Mouse (Mus musculus) left cerebral cortex, postnatal 14 days (tissue): ENCODE measurements around the gene Tfap2c. TPM values are rescaled to one million over a fixed set of nuclear protein-coding genes. Genes with fewer than 3 reads are reported as not detected.

ENCODE experiments used
- DNase-seq, 2 experiments: peaks; one replicate each; pipeline ENCODE4 v3.0.0; 2021 to 2022; ENCODE audit warnings: low spot score in 2 of 2, mixed read lengths in 1 of 2
- intact Hi-C: fragments of 180-260 bp; cut with DNase I; formaldehyde crosslinking; loops from one replicate; pipeline ENCODE4 v1.15.1; 2025
- long read RNA-seq, 2 experiments: library from polyadenylated mRNA; stranded (forward); transcript quantifications; one replicate each; pipeline ENCODE4 v2.0.0; 2021
- total RNA-seq, 2 experiments: library from RNA; stranded (reverse); gene quantifications; 2 replicates each; pipeline ENCODE4 v1.2.3; 2021

Tfap2c gene
- under 1 TPM; 0.13 to 0.42 TPM for total RNA-seq
- long read RNA-seq, experiment 1: 0 reads
- long read RNA-seq, experiment 2: 0 reads

DNA sequence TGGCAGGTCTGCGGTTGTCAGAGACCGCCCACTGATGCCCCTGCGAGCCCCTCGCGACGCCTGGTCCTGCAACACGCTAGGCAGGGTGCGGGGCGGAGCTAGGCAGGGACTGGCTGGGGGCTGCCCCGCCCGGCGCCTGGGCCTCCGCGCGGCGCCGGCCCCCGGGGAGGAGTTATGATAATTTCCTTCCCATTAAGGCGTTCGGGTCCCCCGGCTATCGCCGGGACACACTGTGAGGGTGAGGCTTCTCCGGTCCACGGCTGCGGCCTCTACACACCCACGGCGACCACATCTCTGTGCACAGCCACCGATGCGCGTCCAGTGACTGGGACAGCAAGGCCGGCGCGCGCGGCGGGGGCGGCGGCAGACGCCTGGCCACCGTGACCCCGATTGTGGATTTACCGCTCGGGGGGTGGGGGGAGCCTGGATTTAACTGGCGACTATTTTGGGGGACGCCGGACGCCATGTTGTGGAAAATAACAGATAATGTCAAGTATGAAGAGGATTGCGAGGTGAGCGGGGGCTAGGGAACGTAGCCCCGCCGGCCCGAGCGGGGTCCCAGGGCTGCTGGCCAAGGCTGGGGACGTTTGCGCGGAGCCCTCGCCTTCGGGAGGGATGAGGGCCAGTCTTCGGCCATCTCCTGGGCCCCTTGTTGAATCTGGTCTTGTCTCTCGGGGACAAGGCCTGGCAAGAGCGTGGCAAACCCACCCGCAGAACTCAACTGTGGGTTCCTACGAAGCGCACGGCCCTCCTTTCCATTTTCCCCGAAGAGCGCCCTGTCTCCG is at the start of gene Tfap2c:
Gene Tfap2c (plus strand): TSS at position 223 of the 785 bp plus-strand sequence.
- DNase-seq: no peak
- intact Hi-C loops: loop anchor here (5.0 to 10.0 kb wide), 3 partner anchors 185 to 445 kb away; no protein-coding TSS in a partner anchor

DNA sequence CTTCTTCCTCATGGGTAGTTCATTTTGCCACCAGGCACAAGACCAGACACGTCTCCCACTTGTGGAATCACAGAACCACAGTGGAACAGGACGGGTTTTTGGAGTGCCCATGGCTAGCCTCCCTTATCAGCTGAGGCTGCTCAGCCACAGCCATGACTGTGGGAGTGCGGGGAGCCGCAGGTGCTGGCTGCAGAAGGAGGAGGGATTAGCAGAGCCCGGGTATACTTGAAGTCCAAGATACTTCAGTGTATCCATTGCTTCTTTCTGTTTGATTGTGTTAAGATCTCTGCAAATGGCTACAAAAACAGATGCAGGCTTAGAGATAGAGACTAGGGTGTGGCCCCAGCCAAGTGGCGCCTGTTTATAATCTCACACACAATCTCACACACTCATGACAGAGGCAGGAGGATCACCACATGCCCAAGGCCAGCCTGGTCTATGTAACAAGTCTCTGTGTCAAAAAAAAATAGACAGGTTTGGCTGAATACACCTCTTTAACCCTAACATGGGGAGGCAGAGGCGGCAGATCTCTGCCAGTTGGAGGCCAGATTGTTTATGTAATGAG is 48.6 kb upstream of the Tfap2c start:
- intact Hi-C loops: loop anchor here (5.0 kb wide), 1 partner anchor 279 kb away; no protein-coding TSS in a partner anchor
- no peak for DNase-seq

DNA sequence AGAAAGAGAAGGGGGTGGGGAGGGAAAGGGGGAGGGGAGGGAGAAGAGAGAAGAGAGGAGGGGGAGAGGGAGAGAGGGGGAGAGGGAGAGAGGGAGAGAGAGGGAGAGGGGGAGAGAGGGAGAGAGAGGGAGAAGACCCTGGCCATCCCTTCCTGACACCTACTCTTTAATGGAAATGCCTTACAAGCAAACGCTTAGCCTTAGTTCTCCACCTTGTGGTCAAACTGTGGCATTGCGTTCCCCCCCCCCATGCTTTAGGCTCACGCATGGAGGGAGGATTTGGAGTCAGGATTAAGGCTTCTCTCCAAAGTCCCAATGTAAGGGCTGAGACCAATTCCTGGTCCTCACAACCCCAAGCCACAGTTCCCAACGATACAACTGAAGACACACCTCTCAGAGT is 48.1 kb upstream of the Tfap2c start:
- intact Hi-C loops: loop anchor here (5.0 kb wide), 1 partner anchor 279 kb away; no protein-coding TSS in a partner anchor
- no peak for DNase-seq

DNA sequence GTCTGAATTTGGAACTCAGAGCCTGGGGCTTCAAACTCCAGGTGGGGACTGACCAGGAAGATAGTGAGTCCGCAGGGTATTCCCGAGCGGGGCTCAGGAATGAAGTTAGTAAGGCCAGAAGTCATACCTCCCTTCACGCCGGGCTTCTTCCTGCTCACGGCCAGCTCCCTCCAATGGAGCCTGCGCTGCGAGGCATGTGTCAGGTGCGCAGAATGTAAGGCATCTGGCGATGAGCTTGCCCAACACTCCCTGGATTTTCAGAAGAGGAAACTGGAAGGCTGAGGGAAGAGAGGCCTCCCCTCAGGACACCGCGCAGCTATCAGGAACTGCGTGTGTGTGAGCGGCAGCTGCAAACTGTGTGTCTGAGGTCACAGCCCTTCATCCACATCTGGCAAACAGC is 47.2 kb upstream of the Tfap2c start:
- intact Hi-C loops: loop anchor here (5.0 kb wide), 1 partner anchor 280 kb away; no protein-coding TSS in a partner anchor
- DNase-seq: no peak

DNA sequence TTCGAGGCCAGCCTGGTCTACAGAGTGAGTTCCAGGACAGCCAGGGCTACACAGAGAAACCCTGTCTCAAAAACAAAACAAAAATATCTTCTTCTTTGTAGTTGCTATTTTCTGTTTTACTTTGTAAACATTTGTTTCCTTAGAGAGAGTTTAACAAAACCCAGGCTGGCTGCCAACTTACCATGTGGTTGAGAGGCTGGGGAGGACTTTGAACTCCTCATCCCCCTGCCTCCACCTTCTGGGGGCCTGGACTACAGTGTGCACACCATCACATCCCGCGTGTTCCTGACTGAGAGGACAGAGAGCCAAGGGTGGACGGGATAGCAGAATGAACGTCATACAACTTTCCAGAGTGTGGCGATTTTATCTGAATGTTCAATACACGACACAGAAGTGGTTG is 43.3 kb upstream of the Tfap2c start:
- intact Hi-C loops: no loop called here
- DNase-seq: no peak

DNA sequence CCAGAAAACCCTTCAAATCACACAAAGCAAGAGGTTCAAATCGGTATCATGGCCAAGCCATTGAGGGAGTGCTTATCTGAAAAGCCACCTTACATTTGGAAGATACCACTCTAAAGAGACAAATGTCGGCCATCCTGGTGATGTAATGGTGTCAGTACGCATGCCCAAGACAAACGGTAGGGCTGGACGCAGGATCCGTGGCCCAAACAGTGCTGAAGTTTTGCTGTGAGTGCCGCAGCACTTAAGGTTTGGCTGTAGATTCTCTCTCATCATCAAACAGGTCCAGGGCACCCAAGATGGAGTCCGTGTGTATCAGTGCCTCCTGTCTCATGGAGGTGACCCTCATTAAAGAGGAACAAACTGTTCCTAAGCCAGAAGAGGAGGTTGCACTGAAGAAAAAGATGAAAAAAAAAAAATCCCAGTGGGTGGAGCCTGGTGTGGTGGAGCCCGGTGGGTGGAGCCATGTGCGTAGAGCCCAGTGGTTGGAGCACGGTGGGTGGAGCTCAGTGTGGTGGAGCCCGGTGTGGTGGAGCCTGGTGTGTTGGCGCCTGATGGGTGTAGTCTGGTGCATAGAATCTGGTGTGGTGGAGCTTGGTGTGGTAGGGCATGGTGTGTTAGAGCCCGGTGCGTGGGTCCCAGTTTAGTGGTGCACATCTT is 39.2 kb upstream of the Tfap2c start:
- DNase-seq: no peak
- intact Hi-C loops: no loop called here

DNA sequence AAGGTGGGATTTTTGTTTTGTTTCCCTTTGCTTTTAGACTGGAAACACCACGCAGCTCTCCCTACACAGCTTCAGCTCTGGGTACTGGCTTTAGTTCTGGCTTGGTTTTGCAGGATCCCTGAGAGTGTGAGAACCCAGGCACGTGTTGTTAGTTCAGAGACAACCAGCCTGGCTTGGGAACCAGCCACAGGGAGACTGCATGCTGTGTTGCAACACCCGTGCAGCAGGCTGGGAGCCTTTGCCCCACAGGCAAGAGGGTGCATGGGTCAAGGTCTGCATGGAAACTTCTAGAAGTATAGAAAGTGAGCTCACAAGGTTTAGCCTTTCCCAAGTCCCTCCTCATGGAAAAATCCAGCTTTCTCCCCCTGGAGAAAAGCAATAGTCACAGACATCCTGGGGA is 38.5 kb upstream of the Tfap2c start:
- intact Hi-C loops: no loop called here
- no peak for DNase-seq

DNA sequence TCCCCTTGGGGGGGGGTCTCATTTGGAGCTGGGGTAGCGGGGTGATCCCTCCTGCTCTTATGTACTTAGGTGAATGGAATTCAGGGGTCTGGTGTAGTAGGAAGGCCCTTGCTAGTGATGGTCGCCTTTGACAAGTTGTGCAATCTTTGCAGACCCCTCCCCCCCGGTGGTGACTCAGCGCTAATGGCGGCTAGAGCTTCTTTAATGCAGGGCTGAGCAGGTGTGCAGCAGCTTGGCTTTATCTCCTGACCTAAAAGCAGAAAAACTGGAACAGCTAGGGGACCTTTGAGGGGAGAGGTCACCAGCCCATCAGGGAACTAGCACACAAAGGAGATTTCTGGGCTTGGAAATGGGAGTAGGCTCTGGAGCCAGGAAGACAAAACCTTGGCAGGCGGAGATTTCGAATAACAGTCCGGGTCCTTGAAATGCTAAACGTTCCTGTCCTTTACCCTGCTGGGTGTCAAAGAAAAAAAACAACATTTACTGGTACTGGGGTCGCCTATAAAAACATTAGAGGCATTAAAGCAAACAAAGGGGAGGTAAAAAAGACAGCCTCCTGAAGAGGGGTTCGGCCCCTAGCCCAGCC is 32.9 kb upstream of the Tfap2c start:
- no peak for DNase-seq
- intact Hi-C loops: no loop called here

DNA sequence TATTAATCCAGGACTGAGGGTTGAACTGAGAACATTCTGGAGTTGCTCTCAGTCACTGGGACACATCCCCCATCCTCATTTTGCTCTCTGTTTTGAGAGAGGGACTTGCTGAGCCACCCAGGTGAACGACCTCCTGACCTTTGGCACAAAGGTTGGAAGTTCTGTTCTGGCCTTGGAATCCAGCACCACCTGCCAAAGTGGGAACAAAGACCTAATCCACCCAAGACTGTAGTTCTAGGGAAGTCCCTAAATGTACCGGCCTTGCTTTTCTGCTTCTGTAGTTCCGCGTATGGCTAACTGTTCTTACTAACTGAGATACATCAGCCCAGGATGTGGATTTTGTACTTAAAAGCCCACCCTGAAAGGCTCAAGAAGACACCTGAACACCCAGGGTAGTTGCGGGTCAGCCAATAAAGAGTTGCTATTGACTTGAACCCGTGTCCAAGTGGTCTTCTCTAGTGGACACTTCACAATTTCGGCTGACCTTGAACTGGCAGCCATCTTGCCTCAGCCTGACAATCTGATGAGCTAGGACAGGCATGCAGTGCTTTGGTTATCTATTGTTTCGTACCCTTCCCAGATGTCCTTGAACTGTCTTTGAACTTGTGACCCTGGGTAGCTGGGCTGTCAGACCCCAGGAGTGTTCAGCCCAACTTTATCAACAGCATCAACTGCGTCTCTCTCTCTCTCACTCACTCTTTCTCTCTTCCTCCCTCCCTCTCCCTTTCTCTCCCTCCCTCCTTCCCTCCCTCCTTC is 28.6 kb upstream of the Tfap2c start:
- intact Hi-C loops: no loop called here
- no peak for DNase-seq

DNA sequence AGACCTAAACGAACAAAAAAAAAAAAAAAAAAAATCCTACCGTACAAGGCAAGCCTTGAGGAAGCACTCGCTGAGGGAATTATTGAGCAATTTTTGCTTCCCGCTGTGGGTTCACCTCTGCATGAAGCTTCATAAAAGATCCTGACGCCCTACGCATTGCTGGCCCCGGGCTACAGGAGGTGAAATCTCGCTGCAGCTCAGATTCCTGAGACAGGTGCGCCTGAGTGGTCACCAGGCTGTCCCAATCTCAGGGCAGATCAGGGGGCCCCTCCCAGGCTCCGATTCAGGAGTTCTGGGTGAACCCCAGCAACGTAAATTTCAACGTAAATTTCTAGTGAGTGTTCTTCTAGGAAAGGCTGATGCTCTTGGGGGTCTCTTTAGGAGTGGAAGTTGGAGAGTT is 26.9 kb upstream of the Tfap2c start:
- no peak for DNase-seq
- intact Hi-C loops: no loop called here

DNA sequence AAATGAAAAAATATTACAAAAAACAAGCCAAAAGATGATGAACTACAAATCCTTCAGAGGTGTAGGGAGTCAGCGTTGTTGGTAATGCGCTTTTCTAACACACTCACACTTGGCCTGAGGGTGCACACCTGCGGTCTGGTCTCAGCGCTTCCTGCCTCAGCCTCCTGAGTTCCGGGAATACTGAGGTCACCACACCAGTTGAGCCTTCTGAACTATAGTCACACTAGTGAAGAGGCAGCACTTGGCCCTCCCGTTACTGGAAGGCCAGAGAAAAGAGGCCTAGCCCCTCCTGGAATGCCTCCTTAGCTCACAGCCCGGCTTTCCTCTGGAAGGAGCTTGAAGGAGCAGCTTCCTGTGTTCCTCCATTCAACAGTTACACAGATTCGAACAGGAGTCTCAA is 22.2 kb upstream of the Tfap2c start:
- intact Hi-C loops: no loop called here
- no peak for DNase-seq

DNA sequence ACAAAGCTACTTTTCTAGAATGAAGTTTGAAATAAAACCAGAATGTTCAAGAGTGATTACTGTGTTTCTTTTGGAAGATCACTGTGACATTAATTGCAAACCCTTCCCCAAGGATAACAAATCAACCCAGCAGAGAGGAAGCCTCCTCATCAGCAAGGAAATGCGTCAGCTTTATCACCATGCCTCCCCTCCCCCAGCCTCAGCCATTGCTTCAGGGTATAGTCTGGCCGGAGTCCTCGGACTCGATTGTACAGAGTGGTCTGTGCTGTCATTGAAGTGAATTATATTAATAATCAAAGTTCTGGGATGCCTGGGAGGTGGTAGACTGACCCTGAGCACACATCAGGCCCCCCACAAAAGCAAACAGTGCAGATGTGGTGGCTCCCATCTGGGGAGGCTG is 5.4 kb upstream of the Tfap2c start:
- intact Hi-C loops: loop anchor here (10.0 kb wide), 1 partner anchor 451 kb away; no protein-coding TSS in a partner anchor
- DNase-seq: no peak

DNA sequence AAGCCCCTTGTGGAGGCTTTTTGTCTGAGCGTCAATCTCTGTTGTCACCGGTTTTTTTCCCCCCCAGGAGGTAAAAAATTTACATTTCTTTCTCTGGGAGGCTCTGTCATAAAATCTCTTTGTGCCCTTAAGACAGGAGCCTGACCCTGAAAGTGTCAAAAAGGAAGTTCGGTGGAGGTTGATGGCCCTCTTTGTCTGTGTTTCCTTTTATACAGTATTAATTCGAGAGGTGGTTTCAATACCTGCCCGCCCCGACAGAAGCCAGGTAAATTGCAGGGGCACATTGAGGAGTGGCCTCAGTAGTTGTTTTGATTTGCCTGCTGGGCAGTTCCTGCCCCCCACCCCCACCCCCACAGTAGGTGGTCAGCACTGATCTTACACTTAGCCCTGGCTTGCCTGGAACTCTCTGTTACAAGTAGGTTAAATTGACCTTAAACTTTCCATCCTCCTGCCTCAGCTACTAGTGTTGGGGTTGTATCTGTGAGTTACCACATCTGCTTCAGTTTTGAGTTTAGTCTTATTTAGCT is 4.7 kb upstream of the Tfap2c start:
- intact Hi-C loops: loop anchor here (10.0 kb wide), 1 partner anchor 450 kb away; no protein-coding TSS in a partner anchor
- DNase-seq: no peak

DNA sequence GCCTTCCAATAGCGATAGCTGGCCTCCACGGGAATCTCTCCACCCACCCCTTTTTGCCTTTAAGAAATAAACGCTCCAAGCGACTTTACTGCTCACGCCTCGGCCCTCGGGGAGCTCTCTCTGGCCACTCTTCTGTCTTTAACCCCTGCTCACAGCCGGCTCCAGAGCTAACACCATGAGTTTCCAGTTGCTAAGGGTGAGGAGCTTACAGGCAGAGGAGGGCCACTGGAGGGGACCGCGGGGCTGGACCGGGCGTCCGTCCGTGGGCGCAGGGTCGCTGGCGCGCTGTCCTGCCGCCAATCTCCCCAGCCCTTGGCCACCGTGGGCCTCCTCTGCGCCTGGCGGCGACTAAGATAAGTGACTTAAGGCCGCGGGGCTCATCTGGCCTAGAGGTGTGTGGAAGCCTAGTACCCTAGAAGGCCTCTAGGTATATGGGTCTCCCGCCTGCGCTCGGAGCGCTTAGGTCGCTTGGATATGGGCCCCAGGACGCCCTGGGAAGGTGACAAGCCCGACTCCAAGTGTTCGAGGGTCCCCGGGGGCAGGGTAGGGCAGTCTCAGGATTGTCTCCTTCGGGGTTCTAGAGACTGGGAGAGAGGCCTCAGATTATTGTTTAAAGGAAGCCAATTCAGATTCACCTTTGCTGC is 3.7 kb upstream of the Tfap2c start:
- intact Hi-C loops: loop anchor here (10.0 kb wide), 1 partner anchor 449 kb away; no protein-coding TSS in a partner anchor
- no peak for DNase-seq

DNA sequence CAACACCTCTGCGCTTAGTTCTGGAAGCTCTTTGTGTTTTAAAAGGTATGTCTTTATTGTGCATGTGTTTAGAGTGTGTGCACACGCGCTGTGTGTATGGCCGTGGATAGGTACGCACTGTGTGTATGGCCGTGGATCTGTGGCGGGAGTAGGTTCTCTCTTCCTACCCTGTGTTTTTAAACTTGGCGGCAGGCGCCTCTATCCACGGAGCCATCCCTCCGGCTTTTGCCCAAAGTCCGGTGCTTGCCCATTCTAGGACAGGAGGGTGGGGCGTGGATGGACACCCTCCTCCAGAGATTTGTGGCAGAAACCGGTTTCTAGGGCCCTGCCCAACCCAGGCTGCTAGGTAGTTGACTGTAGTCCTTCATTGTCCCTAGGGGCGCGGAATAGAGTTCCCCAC is 2.8 kb upstream of the Tfap2c start:
- intact Hi-C loops: loop anchor here (10.0 kb wide), 1 partner anchor 448 kb away; no protein-coding TSS in a partner anchor

DNA sequence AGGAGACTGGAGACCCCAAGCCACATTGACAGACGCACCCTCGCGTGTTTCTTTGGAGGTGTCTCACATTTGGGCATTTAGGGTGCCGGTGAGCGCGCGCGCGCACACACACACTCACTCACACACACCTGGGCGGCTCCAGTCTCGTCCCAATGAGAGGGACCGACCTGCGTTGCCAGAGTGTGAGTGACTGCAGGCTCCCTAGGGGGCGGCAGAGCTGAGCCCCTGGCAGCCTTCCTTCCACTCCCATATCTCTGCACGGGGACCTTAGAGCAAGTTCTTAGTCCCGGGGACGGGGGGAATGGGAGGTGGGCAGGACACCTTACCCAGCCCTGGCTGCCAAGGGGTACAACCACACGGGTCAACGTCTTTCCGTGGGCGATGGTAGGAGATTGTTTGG is 2.3 kb upstream of the Tfap2c start:
- no peak for DNase-seq
- intact Hi-C loops: loop anchor here (10.0 kb wide), 1 partner anchor 448 kb away; no protein-coding TSS in a partner anchor

More for the DNA sequence above, 2.8 kb upstream of the Tfap2c start:
- no peak for DNase-seq

DNA sequence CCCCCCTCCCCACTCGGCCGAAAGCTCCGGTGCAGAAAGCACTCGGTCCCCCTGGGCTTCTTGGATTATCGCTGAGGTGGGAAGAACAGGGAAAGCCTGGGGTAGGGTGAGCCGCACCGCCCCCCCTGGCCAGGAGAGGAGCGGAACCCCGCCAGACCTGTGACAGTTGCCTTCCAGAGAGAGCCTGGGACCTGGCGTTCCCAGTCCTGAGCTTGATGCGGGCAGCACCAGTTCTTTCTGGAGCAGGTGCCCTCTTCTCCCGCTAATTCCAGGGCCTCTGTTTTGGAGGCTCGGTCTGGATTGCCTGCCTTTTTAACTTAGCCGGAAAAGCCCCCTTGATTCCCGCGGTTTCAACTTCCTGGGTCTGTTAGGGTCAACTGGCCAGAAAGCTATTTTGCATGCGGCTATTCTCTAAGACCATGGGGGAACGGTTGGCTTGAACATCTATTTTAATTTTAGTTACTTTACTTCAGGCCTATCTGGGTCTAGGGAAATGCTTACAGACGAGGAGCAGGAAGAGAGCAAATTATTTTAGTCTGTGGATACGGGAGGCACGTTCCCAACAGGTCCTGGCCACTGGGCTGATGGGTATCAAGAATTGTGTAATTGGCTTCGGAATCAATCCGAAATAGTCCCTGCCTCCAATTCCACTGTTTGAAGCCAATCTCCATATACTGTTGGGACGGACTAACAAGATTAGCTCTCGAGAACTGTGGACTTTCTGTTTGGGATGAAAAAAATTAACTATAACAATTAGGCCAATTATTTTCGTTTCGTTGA is 1.4 kb upstream of the Tfap2c start:
- no peak for DNase-seq
- intact Hi-C loops: loop anchor here (10.0 kb wide), 1 partner anchor 447 kb away; no protein-coding TSS in a partner anchor
